Mouse (Mus musculus) cerebellum, adult (tissue): Measurements from ENCODE around the gene Skap1.

Experiments
- ATAC-seq: cut with Nextera tagmentation; 2 replicates; pipeline ENCODE4 v1.9.2; 2017; ENCODE audit warnings: mild to moderate bottlenecking, moderate library complexity, mixed read lengths; ENCODE audit not compliant: insufficient number of reproducible peaks, low FRiP score, low TSS enrichment

Gene Skap1

GRCm38 (mm10) chr11:96463986-96464715 is at the start of gene Skap1:
Gene Skap1, plus strand, starts transcription at chr11:96464593.
- ATAC-seq: no peak

DNA sequence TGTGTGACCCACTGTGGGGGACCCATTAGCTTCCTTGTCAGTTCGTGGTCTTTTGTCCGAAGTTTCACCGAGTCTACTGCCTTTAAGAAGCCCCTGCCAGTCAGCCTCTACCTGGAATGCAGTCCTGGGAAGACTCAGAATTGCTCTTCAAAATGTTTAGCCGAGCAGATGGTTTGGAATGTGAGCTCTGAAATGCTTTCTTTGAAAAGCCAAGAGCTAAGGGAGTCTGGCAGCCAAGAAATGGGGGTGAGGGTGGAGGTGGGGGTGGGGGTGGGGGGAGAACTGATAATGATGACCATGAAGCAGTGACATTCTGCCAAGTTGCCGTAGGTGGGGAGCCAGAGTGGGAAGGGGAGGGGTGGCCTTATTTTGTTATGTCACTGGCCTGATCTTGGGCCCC is 43.3 kb upstream of the Skap1 start:
- no peak for ATAC-seq

- no peak for ATAC-seq
Measured at GRCm38 (mm10) chr11:96421517-96422265, 42.7 kb upstream of the Skap1 start.

DNA sequence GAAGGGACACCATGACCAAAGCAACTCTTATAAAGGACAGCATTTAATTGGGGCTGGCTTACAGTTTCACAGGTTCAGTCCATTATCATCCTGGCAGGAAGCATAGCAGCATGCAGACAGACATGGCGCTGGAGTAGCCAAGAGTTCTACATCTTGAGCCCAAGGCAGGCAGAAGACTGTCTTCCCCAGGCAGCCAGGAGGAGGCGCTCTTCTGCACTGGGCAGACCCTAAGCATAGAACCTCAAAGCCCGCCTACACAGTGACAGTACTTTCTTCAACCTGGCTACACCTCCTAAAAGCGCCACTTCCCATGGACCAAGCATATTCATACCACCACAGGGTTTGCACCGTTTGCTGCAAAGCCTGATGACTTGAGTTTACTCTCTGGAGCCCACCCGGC is 39.2 kb upstream of the Skap1 start:
- no peak for ATAC-seq

GRCm38 (mm10) chr11:96426191-96426590 is 38.2 kb upstream of the Skap1 start:
- no peak for ATAC-seq

DNA sequence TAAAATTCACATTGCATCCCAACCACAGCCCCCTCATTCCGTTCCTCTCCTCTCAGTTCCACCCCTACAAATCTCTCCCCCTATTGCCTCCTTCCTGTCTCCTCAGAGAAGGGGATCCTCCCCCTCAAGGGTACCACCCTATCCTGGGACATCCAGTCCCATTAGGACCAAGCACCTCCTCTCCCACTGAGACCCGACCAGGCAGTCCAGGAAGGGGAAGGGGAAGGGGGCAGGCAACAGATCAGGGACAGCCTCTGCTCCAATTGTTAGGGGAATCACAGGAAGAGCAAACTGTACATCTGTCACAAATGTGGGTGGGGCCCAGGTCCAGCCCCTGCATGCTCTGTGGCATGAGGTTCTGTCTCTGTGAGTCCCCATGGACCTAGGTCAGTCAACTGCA is 37.6 kb upstream of the Skap1 start:
- ATAC-seq: no peak

- ATAC-seq: no peak
Measured at GRCm38 (mm10) chr11:96429062-96429461, 35.3 kb upstream of the Skap1 start.

DNA sequence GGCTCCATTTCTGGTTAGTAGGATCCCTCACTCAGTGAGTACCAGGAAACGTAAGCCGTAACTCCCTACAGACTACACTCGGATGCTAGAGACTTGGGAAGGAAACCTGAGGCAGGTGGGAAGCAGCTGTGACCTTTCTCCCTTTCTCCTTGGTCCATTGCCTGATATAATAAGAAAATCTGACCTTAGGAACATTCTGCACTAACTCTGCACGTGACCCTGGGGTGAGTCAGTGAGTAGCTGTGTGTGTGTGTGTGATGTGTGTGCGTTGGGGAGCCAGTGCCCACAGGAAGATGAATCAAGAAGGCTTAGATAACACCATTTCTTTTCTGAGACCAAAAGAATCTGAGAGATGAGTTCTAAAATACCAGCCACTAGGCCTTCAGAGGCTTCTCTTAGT is 34.5 kb upstream of the Skap1 start:
- no peak for ATAC-seq

DNA sequence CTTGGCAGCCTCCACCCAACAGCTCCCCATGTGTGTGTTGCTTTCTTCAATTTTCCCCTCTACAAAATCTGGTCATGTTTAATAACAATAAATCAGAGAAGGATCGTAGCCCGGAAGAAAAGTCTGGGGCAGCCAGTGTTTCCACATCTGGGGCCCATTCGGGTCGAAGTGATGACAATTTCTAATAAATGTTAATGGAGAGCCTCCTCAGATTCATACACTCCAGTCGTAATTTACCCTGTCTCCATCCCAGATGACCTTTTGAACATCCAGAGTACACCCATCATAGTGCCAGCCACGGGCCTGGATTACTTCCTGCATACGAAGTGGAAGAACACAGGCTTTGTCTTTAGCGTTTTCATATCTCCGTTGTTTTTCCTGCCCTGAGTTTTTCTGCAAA is 32.5 kb upstream of the Skap1 start:
- ATAC-seq: no peak

- ATAC-seq: no peak
Measured at GRCm38 (mm10) chr11:96434888-96435287, 29.5 kb upstream of the Skap1 start.

DNA sequence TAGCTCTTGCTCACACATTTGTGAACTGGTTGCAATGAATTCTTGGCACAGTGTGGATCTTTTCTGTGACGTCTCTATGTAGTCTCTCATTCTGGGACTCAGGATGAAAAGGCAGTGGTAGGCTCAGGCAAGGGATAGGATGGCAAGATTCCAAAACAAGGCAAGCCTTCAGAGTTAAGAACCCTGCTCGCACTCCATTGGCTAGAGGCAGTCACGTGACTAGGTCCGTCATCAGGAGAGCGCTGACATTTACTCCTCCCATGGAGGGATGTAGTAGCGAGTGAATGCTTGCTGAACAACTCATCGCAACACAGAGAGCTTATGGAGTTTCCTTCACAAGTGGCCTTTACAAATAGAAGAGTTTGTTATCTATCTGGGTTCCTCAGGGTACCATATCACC is 27.9 kb upstream of the Skap1 start:
- ATAC-seq: no peak

DNA sequence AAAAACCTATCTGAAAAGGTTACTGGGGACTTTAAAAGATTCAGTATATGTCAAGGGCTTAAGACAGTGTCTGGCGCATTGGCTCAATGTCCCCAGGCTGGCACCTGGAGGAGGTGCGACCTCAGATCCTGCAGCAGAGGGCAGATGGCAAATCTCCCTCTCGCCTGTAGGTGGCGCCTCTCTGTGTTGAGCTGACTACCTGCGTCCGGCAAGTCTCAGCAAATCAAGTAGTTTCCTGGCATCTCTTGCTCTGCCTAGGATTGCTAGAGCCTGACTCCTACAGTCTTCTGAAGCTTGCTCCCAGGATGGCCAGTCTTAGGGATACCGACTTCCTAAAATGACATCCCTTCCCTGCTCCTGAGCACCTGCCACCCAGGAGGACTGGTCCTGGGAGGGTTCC is 25.6 kb upstream of the Skap1 start:
- ATAC-seq: no peak

DNA sequence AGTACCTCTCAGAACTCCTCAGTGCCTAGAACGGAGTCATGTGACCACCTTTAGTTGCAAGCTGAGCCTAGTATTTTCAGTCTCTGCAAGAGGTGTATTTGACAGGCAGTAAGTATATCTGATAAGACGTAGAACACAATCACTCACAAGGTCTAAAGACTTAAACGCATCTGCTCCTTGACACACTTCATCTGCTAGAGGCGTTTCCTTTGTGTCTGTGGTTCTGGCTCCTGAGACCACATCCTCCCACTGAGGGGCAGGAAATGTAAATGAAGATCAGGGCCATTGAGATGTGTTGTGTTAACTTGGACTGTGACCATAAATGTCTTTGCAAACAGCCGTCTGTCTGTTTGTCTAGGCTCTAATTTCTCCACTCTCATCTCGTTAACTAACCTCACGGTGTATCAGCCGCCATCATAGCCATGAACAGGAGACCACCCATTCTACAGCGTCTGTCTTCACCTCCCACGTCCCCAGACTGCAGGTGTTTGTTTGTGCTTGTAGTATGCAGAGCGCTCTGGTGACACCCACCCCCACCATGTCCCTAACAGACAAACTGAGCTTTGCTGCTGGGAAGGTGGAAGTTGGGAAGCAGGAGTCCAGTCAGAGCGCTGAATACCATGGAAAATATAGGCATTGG is 22.7 kb upstream of the Skap1 start:
- ATAC-seq: no peak

DNA sequence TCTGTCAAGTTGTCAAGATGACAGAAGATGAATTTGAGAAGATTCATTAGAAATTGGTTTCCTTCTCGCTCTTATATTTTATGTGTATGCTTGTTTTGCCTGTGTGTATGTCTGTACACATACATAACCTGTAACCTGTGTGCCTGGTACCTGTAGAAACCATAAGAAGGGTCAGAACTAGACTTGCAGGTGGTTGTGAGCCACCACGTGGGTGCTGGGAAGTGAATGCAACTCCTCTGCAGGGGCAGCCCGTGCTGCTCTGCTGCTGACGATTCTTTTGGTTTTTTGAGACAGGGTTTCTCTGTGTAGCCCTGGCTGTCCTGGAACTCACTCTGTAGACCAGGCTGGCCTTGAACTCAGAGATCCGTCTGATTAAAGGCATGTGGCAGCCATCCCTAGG is 21.9 kb upstream of the Skap1 start:
- no peak for ATAC-seq

DNA sequence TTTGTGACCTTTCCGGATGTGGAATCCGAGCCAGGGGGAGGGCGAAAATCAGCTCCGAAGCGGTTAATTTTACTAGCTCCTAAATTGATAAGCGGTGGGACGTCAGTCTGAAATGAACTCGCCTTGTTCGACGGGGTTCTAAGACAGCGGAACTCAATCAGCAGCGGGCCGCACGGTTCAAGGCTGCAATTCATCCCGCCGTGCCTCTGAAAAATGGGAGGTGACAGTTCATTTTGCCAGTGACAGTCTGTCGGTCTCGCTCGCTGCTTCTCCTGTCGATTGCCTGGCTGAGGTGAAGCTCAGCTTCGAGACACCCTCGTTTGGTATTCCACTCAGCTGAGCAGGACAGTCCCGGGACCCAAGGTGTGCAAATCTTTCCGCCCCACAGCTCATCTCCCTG is 16.5 kb upstream of the Skap1 start:
- no peak for ATAC-seq

- ATAC-seq: no peak
Measured at GRCm38 (mm10) chr11:96455111-96455510, 9.3 kb upstream of the Skap1 start.

- ATAC-seq: no peak
Measured at GRCm38 (mm10) chr11:96455699-96456326, 8.6 kb upstream of the Skap1 start.

DNA sequence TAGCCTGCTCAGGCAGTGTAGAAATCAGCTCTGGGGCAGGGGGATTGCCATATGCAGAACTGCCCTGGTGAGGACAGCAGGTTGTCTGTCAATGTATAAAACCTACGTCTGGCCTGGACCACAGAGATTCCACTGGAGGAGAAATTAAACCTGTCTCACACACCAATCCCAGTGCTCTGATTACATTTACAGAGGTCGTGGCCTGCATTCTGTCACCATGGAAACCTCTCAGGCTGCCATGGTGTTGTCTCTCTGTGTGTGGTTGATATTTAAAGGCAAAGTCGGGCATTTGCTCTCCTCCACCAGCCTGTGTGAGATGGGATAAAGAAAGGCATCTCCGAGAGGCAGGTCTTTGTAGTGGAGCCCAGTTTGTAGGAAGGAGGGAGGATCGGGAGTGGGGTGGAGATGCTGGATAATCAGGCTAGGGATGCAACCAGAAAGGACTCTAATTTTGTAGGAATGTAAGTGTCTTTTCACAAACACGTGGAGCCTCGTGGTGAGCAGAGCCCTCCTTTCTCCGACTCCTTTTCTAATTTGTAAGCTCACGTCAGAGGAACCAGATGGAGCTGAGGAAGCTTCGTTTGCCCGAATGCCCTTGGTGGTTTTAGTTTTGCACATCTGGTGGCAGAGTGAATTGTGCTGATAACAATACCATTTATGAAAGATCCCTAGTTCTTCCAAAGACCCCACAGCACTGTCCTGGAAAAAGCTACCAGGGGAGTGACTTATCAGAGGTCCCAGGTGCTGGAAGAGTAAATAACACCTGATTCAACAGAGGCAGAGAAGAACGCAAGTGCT is 7.7 kb upstream of the Skap1 start:
- ATAC-seq: no peak

- ATAC-seq: no peak
Measured at GRCm38 (mm10) chr11:96461766-96462165, 2.6 kb upstream of the Skap1 start.

GRCm38 (mm10) chr11:96462191-96462752 is 2.1 kb upstream of the Skap1 start:
- no peak for ATAC-seq
